Mouse (Mus musculus) heart, embryonic 14.5 days (tissue): ENCODE measurements around the gene Spata18. TPM values are rescaled to one million over a fixed set of nuclear protein-coding genes. Genes with fewer than 3 reads are reported as not detected.

ENCODE experiments used
- ATAC-seq: fragments of 200-750 bp; cut with Nextera tagmentation; 2 replicates; pipeline ENCODE4 v1.8.0; 2017; ENCODE audit warnings: low read depth, moderate TSS enrichment; ENCODE audit not compliant: insufficient number of reproducible peaks, insufficient read depth, low FRiP score
- H3K27ac ChIP-seq, 2 experiments: fragments of 200-500 bp in 1 of 2; fragments of 300-500 bp in 1 of 2; sonication (generic) in 1 of 2; replicated peaks in 1 of 2; 2 replicates each; pipeline ENCODE4 v1.5.1; 2012 to 2014; ENCODE audit warnings: low read depth in 2 of 2, low read length in 2 of 2, control low read depth in 1 of 2, mild to moderate bottlenecking in 1 of 2, mixed read lengths in 1 of 2; ENCODE audit not compliant: control insufficient read depth in 1 of 2, insufficient read depth in 1 of 2
- H3K27me3 ChIP-seq: fragments of 300-500 bp; sonication (generic); 2 replicates; pipeline ENCODE4 v1.6.1; 2014; ENCODE audit warnings: mild to moderate bottlenecking, low read length, control low read depth; ENCODE audit not compliant: control insufficient read depth, insufficient read depth
- H3K36me3 ChIP-seq: fragments of 300-500 bp; sonication (generic); 2 replicates; pipeline ENCODE4 v1.6.1; 2014; ENCODE audit warnings: mild to moderate bottlenecking, control low read depth, low read length, mixed read lengths; ENCODE audit not compliant: control insufficient read depth, insufficient read depth
- H3K4me1 ChIP-seq, 2 experiments: fragments of 200-500 bp in 1 of 2; fragments of 300-500 bp in 1 of 2; sonication (generic) in 1 of 2; 2 replicates each; pipeline ENCODE4 v1.6.1; 2012 to 2014; ENCODE audit warnings: low read length in 2 of 2, control low read depth in 1 of 2, mixed read lengths in 1 of 2; ENCODE audit not compliant: control insufficient read depth in 2 of 2, insufficient read depth in 2 of 2
- H3K4me2 ChIP-seq: fragments of 300-500 bp; sonication (generic); 2 replicates; pipeline ENCODE4 v1.6.1; 2014; ENCODE audit warnings: mild to moderate bottlenecking, low read length
- H3K4me3 ChIP-seq, 2 experiments: fragments of 200-500 bp in 1 of 2; fragments of 300-500 bp in 1 of 2; sonication (generic) in 1 of 2; 2 replicates each; pipeline ENCODE4 v1.5.1; 2012 to 2014; ENCODE audit warnings: low read length in 2 of 2, mild to moderate bottlenecking in 2 of 2, control low read depth in 1 of 2, low read depth in 1 of 2, moderate library complexity in 1 of 2; ENCODE audit not compliant: control insufficient read depth in 1 of 2, insufficient read depth in 1 of 2
- H3K9ac ChIP-seq: fragments of 300-500 bp; sonication (generic); 2 replicates; pipeline ENCODE4 v1.6.1; 2014; ENCODE audit warnings: mild to moderate bottlenecking, low read length
- H3K9me3 ChIP-seq: fragments of 300-500 bp; sonication (generic); 2 replicates; pipeline ENCODE4 v1.6.1; 2016; ENCODE audit warnings: low read length, control low read depth; ENCODE audit not compliant: control insufficient read depth
- WGBS: fragments of 180-500 bp; shearing (Covaris S2); extraction: QIAGEN DNeasy Blood & Tissue Kit; methylation state at CpG from one replicate; pipeline ENCODE4 v1.1.7; 2014; 5-methylcytosine and 5-hydroxymethylcytosine counted together
- polyA plus RNA-seq: library from polyadenylated mRNA; unstranded; fragments of >200 nt; fragmentation: Nextera tagmentation; extraction: Ambion mirVana; gene quantifications from 2 replicates; pipeline ENCODE4 v1.2.1, GENCODE M21; 2014

Spata18 gene
- polyA plus RNA-seq, 1 experiment from 2014 or later, result 0.84 TPM

DNA sequence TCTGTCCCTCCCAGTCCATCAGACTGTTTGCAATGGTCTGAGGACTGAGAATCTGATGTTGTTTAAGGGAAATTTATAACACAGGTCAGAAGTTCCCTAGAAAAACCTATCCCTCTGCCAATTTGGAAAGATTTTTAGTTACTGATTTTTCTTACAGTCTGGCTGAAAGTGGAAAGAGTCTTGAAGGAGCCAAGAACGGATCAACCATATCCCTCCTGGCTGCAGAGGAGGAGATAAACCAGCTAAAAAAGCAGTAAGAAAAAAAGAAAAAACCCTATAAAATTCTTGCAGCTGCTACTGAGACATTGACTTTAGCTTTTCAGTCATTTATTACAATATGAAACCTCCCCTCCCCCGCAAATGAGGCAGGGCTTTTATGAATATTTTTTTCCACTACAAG, 15.5 kb downstream of the Spata18 start:
- Histone ChIP-seq H3K27ac (no peak overlapping the region), H3K36me3 (no peaks in the 10 kb centered on the region), H3K27me3 (no peaks in the 10 kb centered on the region), H3K4me3 (no peak overlapping the region), H3K4me1 (no peaks in the 10 kb centered on the region), H3K9me3 (no peaks in the 10 kb centered on the region), H3K9ac (no peak overlapping the region), H3K4me2 (no peak overlapping the region)
- ATAC-seq, result no peak
- 77% methylated on average over 2 of the region's 2 CpGs for WGBS

DNA sequence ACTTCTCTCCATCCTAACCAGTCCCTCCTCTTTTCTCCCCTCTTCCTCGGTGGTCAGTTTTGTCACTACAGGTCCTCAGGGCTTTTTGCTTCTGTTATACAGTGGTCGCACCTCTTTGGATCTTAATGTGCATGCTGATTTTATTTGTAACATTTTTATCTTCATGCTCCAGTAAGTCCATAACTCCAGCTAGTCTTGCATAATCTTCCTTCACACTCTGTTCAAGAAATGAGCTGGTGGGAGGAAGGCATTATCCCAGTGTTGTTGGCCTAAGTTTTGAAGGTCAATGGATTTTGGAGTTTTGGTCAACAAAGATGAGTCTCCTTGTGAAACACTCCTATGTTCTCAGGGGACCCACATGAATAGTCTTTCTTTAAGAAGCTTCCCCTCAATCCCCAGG, 16.7 kb downstream of the Spata18 start:
- Histone ChIP-seq H3K36me3 (no peaks in the 10 kb centered on the region), H3K4me3 (no peak overlapping the region), H3K4me2 (no peak overlapping the region), H3K27me3 (no peaks in the 10 kb centered on the region), H3K9ac (no peak overlapping the region), H3K4me1 (no peaks in the 10 kb centered on the region), H3K27ac (no peak overlapping the region), H3K9me3 (no peaks in the 10 kb centered on the region)
- ATAC-seq, result no peak
- WGBS, result 81% methylated on average over 2 of the region's 2 CpGs

DNA sequence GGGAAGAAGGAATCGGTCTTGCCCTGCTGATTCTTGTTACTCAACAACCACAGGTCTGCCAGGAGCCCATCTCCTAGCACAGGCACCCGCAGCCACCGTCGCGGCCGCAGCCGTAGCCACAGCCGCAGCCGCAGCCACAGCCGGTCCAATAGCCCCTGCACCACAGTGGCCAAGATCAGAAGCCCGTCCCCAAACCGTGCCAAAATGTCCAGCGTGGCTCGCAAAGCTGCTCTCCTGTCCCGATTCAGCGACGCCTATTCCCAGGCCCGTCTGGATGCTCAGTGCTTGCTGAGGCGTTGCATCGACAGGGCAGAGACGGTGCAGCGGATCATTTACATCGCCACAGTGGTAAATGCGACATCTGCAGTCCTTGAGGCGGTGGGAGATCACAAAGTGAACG, 18.2 kb downstream of the Spata18 start:
- no peaks in the 10 kb centered on the region for H3K4me1 ChIP-seq
- H3K4me2 ChIP-seq, result no peak overlapping the region
- H3K27me3 ChIP-seq, result no peaks in the 10 kb centered on the region
- ATAC-seq, result no peak
- no peak overlapping the region for H3K9ac ChIP-seq
- no peak overlapping the region for H3K27ac ChIP-seq
- H3K36me3 ChIP-seq, result no peaks in the 10 kb centered on the region
- WGBS, result 48% methylated on average over 26 of the region's 26 CpGs
- H3K9me3 ChIP-seq, result no peaks in the 10 kb centered on the region
- H3K4me3 ChIP-seq, result no peak overlapping the region

DNA sequence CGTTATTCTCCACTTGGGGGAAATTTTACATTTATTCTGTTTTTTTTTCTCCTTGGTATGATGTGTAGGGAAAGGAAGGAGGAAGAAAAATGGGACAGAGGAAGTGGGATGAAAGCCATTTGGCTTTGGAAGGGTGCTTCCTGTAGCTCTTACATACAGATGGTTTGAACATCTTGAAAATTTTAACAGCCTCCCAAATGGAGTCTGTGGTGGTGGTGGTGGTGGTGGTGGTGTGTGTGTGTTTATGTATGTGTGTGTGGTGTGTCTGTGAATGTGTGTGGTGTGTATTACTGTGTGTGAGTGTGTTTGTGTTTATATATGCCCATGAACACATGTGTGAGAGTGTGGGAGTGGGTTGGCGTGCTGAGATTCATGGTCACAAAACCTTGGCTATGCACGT, 24.4 kb downstream of the Spata18 start:
- WGBS, result 82% methylated on average over 3 of the region's 3 CpGs
- Histone ChIP-seq H3K36me3 (no peaks in the 10 kb centered on the region), H3K9ac (no peak overlapping the region), H3K4me3 (no peak overlapping the region), H3K27me3 (no peaks in the 10 kb centered on the region), H3K4me2 (no peak overlapping the region), H3K27ac (no peak overlapping the region), H3K4me1 (no peaks in the 10 kb centered on the region), H3K9me3 (no peaks in the 10 kb centered on the region)
- no peak for ATAC-seq

DNA sequence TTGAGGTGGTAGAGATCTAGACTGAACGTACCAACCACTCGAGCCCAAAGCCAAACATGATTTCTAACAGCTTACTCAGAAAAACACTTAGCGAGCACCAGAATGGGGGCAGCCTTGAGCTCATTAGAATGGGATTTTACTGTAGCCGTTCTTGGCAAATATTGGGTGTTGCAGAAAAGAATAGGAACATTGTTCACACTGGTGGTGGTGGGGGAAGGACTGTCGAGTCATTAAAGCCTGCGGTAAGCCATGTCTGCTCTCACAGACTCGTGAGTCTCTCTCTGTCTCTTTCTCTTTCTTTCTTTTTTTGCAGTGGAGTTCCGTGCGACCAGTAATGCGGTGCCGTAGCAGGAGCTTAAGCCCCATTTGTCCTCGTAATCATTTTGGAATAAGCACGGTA, 25.4 kb downstream of the Spata18 start:
- no peak for ATAC-seq
- H3K4me3 ChIP-seq, result no peak overlapping the region
- H3K36me3 ChIP-seq, result no peaks in the 10 kb centered on the region
- H3K4me2 ChIP-seq, result no peak overlapping the region
- H3K4me1 ChIP-seq, result no peaks in the 10 kb centered on the region
- WGBS, result 78% methylated on average over 13 of the region's 13 CpGs
- no peak overlapping the region for H3K27ac ChIP-seq
- no peaks in the 10 kb centered on the region for H3K9me3 ChIP-seq
- H3K9ac ChIP-seq, result no peak overlapping the region
- H3K27me3 ChIP-seq, result no peaks in the 10 kb centered on the region

DNA sequence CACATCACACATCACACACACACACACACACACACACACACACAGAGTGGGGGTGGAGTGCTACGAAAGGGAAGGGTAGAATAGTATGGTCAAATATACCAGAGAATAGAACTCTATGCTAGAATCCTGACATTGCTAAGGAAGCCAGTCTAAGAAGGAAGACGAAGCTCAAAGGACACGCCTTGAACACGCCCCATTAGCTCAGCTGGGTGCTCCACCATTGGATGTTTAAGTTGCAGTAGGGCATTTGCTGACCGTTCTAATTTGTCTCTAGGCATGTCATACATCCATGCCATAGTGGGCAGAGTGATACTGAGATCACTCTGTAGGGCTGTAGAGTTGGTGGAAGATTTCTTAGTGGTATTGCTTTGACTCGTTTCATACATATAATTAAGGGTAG, 32.0 kb downstream of the Spata18 start:
- Histone ChIP-seq H3K4me3 (no peak overlapping the region), H3K4me1 (peaks cover 0 to 11% of the 10 kb centered on the region in 2 experiments; a peak in 2 of 4 replicates), H3K9ac (no peak overlapping the region), H3K9me3 (no peaks in the 10 kb centered on the region), H3K27ac (no peak overlapping the region), H3K4me2 (no peak overlapping the region), H3K36me3 (no peaks in the 10 kb centered on the region), H3K27me3 (no peaks in the 10 kb centered on the region)
- no peak for ATAC-seq
- WGBS, result 71% methylated on average over 6 of the region's 6 CpGs

DNA sequence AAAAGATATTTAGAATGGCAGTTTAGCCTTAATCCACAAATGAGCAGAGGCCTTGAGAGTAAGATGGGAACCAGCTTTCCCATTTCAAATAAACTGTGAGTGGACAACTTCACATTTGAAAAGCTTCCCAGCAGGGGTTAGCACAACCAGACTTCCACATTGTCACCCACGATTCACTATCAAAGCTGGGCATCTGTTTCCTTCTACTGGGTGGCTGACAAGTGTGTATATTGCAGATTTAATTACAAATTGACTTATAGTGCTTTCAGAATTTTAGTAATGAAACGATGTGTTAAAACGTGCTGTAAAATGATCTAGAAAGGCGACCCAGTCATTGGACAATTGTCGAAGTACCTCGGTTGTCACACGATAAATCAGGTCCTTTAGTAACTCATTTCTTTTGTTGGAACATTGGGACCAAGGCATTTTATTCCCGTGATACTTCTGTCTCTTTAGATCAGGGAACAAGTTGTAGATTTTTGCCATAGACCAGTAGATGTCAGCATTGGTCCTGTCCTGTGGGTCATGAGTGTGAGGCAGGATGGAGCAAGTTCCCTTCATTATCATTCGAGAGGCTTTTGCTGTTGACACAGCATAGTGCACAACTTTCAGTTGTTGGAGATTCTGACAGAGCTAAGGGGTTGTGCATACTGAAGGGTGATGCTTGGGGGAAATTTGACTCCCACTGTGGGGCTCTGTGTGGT, 32.7 kb downstream of the Spata18 start:
- Histone ChIP-seq H3K27me3 (no peaks in the 10 kb centered on the region), H3K9me3 (no peaks in the 10 kb centered on the region), H3K9ac (no peak overlapping the region), H3K27ac (no peak overlapping the region), H3K36me3 (no peaks in the 10 kb centered on the region), H3K4me1 (peaks cover 2 to 17% of the 10 kb centered on the region in 2 experiments), H3K4me3 (no peak overlapping the region), H3K4me2 (no peak overlapping the region)
- no peak for ATAC-seq
- whole genome bisulfite sequencing, result 59% methylated on average over 9 of the region's 9 CpGs

DNA sequence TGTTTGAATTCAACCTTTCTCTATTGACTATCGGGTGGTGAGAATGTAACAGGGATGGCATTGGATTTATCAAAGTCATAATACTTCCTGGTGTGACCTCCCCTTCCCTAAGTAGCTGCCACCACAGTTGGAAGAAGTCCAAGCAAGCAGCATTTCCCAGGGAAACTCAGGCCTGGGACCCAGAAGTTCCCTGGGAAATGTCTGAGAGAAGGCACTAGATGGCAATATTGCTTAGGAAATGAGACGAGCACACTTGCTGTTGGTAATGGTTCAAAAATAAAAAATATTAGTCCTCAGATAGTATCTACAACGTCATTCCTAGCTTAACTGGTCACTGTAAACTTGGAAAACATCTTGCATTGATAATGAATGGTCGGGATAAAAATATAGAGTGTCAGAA, 35.0 kb downstream of the Spata18 start:
- Histone ChIP-seq H3K4me2 (no peak overlapping the region), H3K27me3 (no peaks in the 10 kb centered on the region), H3K9me3 (no peaks in the 10 kb centered on the region), H3K4me3 (no peak overlapping the region), H3K36me3 (no peaks in the 10 kb centered on the region), H3K27ac (no peak overlapping the region), H3K4me1 (peaks cover 9 to 38% of the 10 kb centered on the region in 2 experiments), H3K9ac (no peak overlapping the region)
- no peak for ATAC-seq
- 14% methylated on average over 4 of the region's 4 CpGs for WGBS
